Mouse (Mus musculus): ENCODE measurements at regions not wholly inside any gene's neighbourhood (a gene's known extent, or its start where the extent isn't known, plus 50 kb on each side); places are given as distances from the start of the nearest gene placed in this dataset.

- Histone ChIP-seq H3K27me3 (replicated peaks; ENCODE audit: control insufficient read depth, insufficient read depth, low read length) (no peaks in the 10 kb centered on the region), H3K36me3 (ENCODE audit: control insufficient read depth, insufficient read depth, low read length) (no peaks in the 10 kb centered on the region), H3K27ac (ENCODE audit: insufficient read depth, low read depth, low read length) (no peak overlapping the region), H3K4me3 (ENCODE audit: insufficient read depth, low read depth, low read length) (no peak overlapping the region), H3K4me1 (ENCODE audit: control insufficient read depth, insufficient read depth, low read length) (no peaks in the 10 kb centered on the region)
- no peak for DNase-seq
- TF ChIP-seq CTCF (conservative IDR thresholded peaks at IDR 0.05; ENCODE audit: insufficient read depth, insufficient read length, low read depth, low read length) (no peak), POLR2A (IDR thresholded peaks at IDR 0.05; ENCODE audit: low read depth, low read length) (no peak)
- WGBS: 79% methylated on average over 4 of the region's 4 CpGs
Observed at GRCm38 (mm10) chr16:76634196-76634698, 260.6 kb upstream of the Nrip1 start.

GRCm38 (mm10) chr16:76626142-76626541, 252.5 kb upstream of the Nrip1 start:
- 35% methylated on average over 4 of the region's 4 CpGs for WGBS

GRCm38 (mm10) chr16:76621715-76622114, 248.1 kb upstream of the Nrip1 start:
- Histone ChIP-seq H3K4me3 (ENCODE audit: insufficient read depth, low read depth, low read length) (no peak overlapping the region), H3K27ac (ENCODE audit: insufficient read depth, low read depth, low read length) (no peak overlapping the region), H3K4me1 (ENCODE audit: control insufficient read depth, insufficient read depth, low read length) (peaks cover 2% of the 10 kb centered on the region; the same call in 1 of the 2 replicates), H3K27me3 (replicated peaks; ENCODE audit: control insufficient read depth, insufficient read depth, low read length) (no peaks in the 10 kb centered on the region), H3K36me3 (ENCODE audit: control insufficient read depth, insufficient read depth, low read length) (no peaks in the 10 kb centered on the region)
- TF ChIP-seq POLR2A (IDR thresholded peaks at IDR 0.05; ENCODE audit: low read depth, low read length): no peak
- no peak for TF ChIP-seq CTCF (conservative IDR thresholded peaks at IDR 0.05; ENCODE audit: insufficient read depth, insufficient read length, low read depth, low read length)
- WGBS: 39% methylated on average over 8 of the region's 8 CpGs
- no peak for DNase-seq

More at GRCm38 (mm10) chr16:76626142-76626541, 252.5 kb upstream of the Nrip1 start:
- no peaks in the 10 kb centered on the region for H3K36me3 ChIP-seq (ENCODE audit: control insufficient read depth, insufficient read depth, low read length)
- H3K4me1 ChIP-seq (ENCODE audit: control insufficient read depth, insufficient read depth, low read length): peaks cover 2% of the 10 kb centered on the region; the same call in 1 of the 2 replicates
- no peak for TF ChIP-seq CTCF (conservative IDR thresholded peaks at IDR 0.05; ENCODE audit: insufficient read depth, insufficient read length, low read depth, low read length)
- no peak for TF ChIP-seq POLR2A (IDR thresholded peaks at IDR 0.05; ENCODE audit: low read depth, low read length)
- no peak overlapping the region for H3K4me3 ChIP-seq (ENCODE audit: insufficient read depth, low read depth, low read length)
- H3K27me3 ChIP-seq (replicated peaks; ENCODE audit: control insufficient read depth, insufficient read depth, low read length): no peaks in the 10 kb centered on the region
- H3K27ac ChIP-seq (ENCODE audit: insufficient read depth, low read depth, low read length): no peak overlapping the region
- peak; percentile 50 for DNase-seq

GRCm38 (mm10) chr16:76618295-76618694, 244.7 kb upstream of the Nrip1 start:
- WGBS: 84% methylated on average over 7 of the region's 7 CpGs
- TF ChIP-seq CTCF (conservative IDR thresholded peaks at IDR 0.05; ENCODE audit: insufficient read depth, insufficient read length, low read depth, low read length): no peak
- no peak for TF ChIP-seq POLR2A (IDR thresholded peaks at IDR 0.05; ENCODE audit: low read depth, low read length)
- H3K4me1 ChIP-seq (ENCODE audit: control insufficient read depth, insufficient read depth, low read length): no peaks in the 10 kb centered on the region

GRCm38 (mm10) chr16:76611061-76611460, 237.4 kb upstream of the Nrip1 start:
- H3K36me3 ChIP-seq (ENCODE audit: control insufficient read depth, insufficient read depth, low read length): no peaks in the 10 kb centered on the region
- DNase-seq: no peak
- H3K4me3 ChIP-seq (ENCODE audit: insufficient read depth, low read depth, low read length): no peak overlapping the region
- no peaks in the 10 kb centered on the region for H3K4me1 ChIP-seq (ENCODE audit: control insufficient read depth, insufficient read depth, low read length)
- no peak overlapping the region for H3K27ac ChIP-seq (ENCODE audit: insufficient read depth, low read depth, low read length)
- TF ChIP-seq CTCF (conservative IDR thresholded peaks at IDR 0.05; ENCODE audit: insufficient read depth, insufficient read length, low read depth, low read length): no peak
- no peak for TF ChIP-seq POLR2A (IDR thresholded peaks at IDR 0.05; ENCODE audit: low read depth, low read length)
- H3K27me3 ChIP-seq (replicated peaks; ENCODE audit: control insufficient read depth, insufficient read depth, low read length): no peaks in the 10 kb centered on the region

More at GRCm38 (mm10) chr16:76618295-76618694, 244.7 kb upstream of the Nrip1 start:
- Histone ChIP-seq H3K4me3 (ENCODE audit: insufficient read depth, low read depth, low read length) (no peak overlapping the region), H3K27me3 (replicated peaks; ENCODE audit: control insufficient read depth, insufficient read depth, low read length) (no peaks in the 10 kb centered on the region), H3K27ac (ENCODE audit: insufficient read depth, low read depth, low read length) (no peak overlapping the region), H3K36me3 (ENCODE audit: control insufficient read depth, insufficient read depth, low read length) (no peaks in the 10 kb centered on the region)
- DNase-seq: no peak

GRCm38 (mm10) chr16:76604914-76605313, 231.3 kb upstream of the Nrip1 start:
- DNase-seq: no peak
- no peaks in the 10 kb centered on the region for H3K36me3 ChIP-seq (ENCODE audit: control insufficient read depth, insufficient read depth, low read length)
- no peak for TF ChIP-seq POLR2A (IDR thresholded peaks at IDR 0.05; ENCODE audit: low read depth, low read length)
- no peak overlapping the region for H3K27ac ChIP-seq (ENCODE audit: insufficient read depth, low read depth, low read length)
- H3K27me3 ChIP-seq (replicated peaks; ENCODE audit: control insufficient read depth, insufficient read depth, low read length): no peaks in the 10 kb centered on the region
- H3K4me3 ChIP-seq (ENCODE audit: insufficient read depth, low read depth, low read length): no peak overlapping the region
- H3K4me1 ChIP-seq (ENCODE audit: control insufficient read depth, insufficient read depth, low read length): no peaks in the 10 kb centered on the region
- WGBS: 77% methylated on average over 3 of the region's 3 CpGs

GRCm38 (mm10) chr16:76603846-76604258, 230.2 kb upstream of the Nrip1 start:
- Histone ChIP-seq H3K27ac (ENCODE audit: insufficient read depth, low read depth, low read length) (no peak overlapping the region), H3K4me1 (ENCODE audit: control insufficient read depth, insufficient read depth, low read length) (no peaks in the 10 kb centered on the region), H3K36me3 (ENCODE audit: control insufficient read depth, insufficient read depth, low read length) (no peaks in the 10 kb centered on the region), H3K27me3 (replicated peaks; ENCODE audit: control insufficient read depth, insufficient read depth, low read length) (no peaks in the 10 kb centered on the region), H3K4me3 (ENCODE audit: insufficient read depth, low read depth, low read length) (no peak overlapping the region)
- no peak for TF ChIP-seq POLR2A (IDR thresholded peaks at IDR 0.05; ENCODE audit: low read depth, low read length)
- WGBS: 61% methylated on average over 6 of the region's 6 CpGs
- DNase-seq: no peak

GRCm38 (mm10) chr16:76603431-76603830, 229.8 kb upstream of the Nrip1 start:
- no peak overlapping the region for H3K27ac ChIP-seq (ENCODE audit: insufficient read depth, low read depth, low read length)
- H3K4me1 ChIP-seq (ENCODE audit: control insufficient read depth, insufficient read depth, low read length): no peaks in the 10 kb centered on the region
- no peak for DNase-seq
- TF ChIP-seq CTCF (conservative IDR thresholded peaks at IDR 0.05; ENCODE audit: insufficient read depth, insufficient read length, low read depth, low read length): no peak
- TF ChIP-seq POLR2A (IDR thresholded peaks at IDR 0.05; ENCODE audit: low read depth, low read length): no peak
- 78% methylated on average over 1 of the region's 1 CpGs for WGBS
- H3K4me3 ChIP-seq (ENCODE audit: insufficient read depth, low read depth, low read length): no peak overlapping the region
- no peaks in the 10 kb centered on the region for H3K36me3 ChIP-seq (ENCODE audit: control insufficient read depth, insufficient read depth, low read length)
- H3K27me3 ChIP-seq (replicated peaks; ENCODE audit: control insufficient read depth, insufficient read depth, low read length): no peaks in the 10 kb centered on the region

All from kidney, adult 2 months (tissue).